Mouse (Mus musculus) C2C12 (cell line): ENCODE results near the gene Myl4.

ENCODE experiments used
- CTCF ChIP-seq: IDR thresholded peaks from one replicate; pipeline ENCODE4 v1.5.1; 2011; ENCODE audit not compliant: control insufficient read depth, insufficient read depth, insufficient read length
- MAX ChIP-seq: IDR thresholded peaks from one replicate; pipeline ENCODE4 v1.6.1; 2011; ENCODE audit warnings: mild to moderate bottlenecking, control low read depth
- MYOD1 ChIP-seq: IDR thresholded peaks from one replicate; pipeline ENCODE4 v1.6.1; 2011; ENCODE audit warnings: low read depth; ENCODE audit not compliant: control insufficient read depth, insufficient read length

- TF ChIP-seq CTCF (no peak), MYOD1 (no peak), MAX (no peak)
These were observed 7.6 kb downstream of the Myl4 start for GRCm38 (mm10) chr11:104558065-104558464.
